Mouse (Mus musculus): ENCODE measurements around the gene Cntfr. TPM values are rescaled to one million over a fixed set of nuclear protein-coding genes. Genes with fewer than 3 reads are reported as not detected.

Cntfr gene
- polyA plus RNA-seq, 1 experiment from 2014 or later: 5.5 TPM

- no peak for ATAC-seq
- WGBS: 53% methylated on average over 4 of the region's 4 CpGs
- Histone ChIP-seq H3K4me1 (ENCODE audit: control insufficient read depth, insufficient read depth, low read length) (no peaks in the 10 kb centered on the region), H3K36me3 (ENCODE audit: control insufficient read depth, insufficient read depth, low read length) (no peaks in the 10 kb centered on the region), H3K27me3 (replicated peaks; ENCODE audit: control insufficient read depth, insufficient read depth, low read length) (no peaks in the 10 kb centered on the region), H3K4me3 (ENCODE audit: low read length) (no peak overlapping the region), H3K9me3 (ENCODE audit: control insufficient read depth, low read length) (no peaks in the 10 kb centered on the region), H3K9ac (ENCODE audit: low read depth, low read length) (no peak overlapping the region), H3K4me2 (ENCODE audit: low read depth, low read length) (no peak overlapping the region), H3K27ac (ENCODE audit: low read length) (no peak overlapping the region)
Measured at GRCm38 (mm10) chr4:41648157-41648556, 48.7 kb downstream of the Cntfr start.

GRCm38 (mm10) chr4:41645488-41645887 lies 51.4 kb downstream of the Cntfr start:
- H3K4me3 ChIP-seq (ENCODE audit: low read length): no peak overlapping the region
- 24% methylated on average over 5 of the region's 5 CpGs for WGBS
- H3K27me3 ChIP-seq (replicated peaks; ENCODE audit: control insufficient read depth, insufficient read depth, low read length): no peaks in the 10 kb centered on the region
- H3K36me3 ChIP-seq (ENCODE audit: control insufficient read depth, insufficient read depth, low read length): no peaks in the 10 kb centered on the region
- no peak overlapping the region for H3K27ac ChIP-seq (ENCODE audit: low read length)
- H3K4me2 ChIP-seq (ENCODE audit: low read depth, low read length): no peak overlapping the region
- no peaks in the 10 kb centered on the region for H3K4me1 ChIP-seq (ENCODE audit: control insufficient read depth, insufficient read depth, low read length)
- no peaks in the 10 kb centered on the region for H3K9me3 ChIP-seq (ENCODE audit: control insufficient read depth, low read length)
- no peak; the same call in 1 of the 2 replicates for ATAC-seq
- no peak overlapping the region for H3K9ac ChIP-seq (ENCODE audit: low read depth, low read length)

- ATAC-seq: no peak
Measured at GRCm38 (mm10) chr4:41641199-41641822, 55.6 kb downstream of the Cntfr start.

DNA sequence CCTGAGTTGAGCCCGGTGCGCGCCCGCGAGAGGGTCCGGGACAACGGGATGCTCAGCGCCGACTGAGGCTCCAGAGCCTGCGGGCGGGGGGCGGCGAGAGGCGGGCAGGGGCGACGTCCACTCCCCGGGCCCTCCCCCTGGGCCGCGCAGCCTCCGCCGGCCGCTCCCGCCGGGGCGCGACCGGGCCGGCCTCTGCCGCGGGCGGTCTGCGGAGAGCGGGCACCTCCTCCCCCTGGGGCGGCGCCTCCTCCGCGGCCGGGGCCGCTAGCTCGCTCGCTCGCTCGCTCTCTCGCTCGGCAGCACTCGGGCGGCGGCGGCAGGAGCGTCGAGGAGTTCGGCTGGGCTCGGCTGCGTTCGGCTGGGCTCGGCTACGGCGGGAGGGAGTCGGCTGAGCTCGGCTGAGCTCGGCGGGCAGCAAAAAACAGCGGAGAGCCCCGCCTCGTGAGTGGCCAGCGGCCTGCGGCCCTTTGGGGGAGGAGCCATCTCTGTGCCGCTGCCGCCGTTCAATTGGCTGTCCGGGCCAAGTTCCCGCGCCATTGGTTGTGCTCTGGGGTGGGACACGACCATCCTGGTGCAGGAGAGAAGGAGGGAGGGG lies 56.9 kb downstream of the Cntfr start, which contains the start of gene Enho:
TSS of gene Enho (minus strand) at position 412 of the 595 bp plus-strand sequence.
- Histone ChIP-seq H3K36me3 (ENCODE audit: control insufficient read depth, insufficient read depth, low read length) (no peaks in the 10 kb centered on the region), H3K9me3 (ENCODE audit: control insufficient read depth, low read length) (no peaks in the 10 kb centered on the region), H3K4me2 (ENCODE audit: low read depth, low read length) (peak within 1 kb of the TSS; percentile 95), H3K27ac (ENCODE audit: low read length) (peak within 1 kb of the TSS; percentile 39; the same call in 1 of the 2 replicates), H3K4me3 (ENCODE audit: low read length) (peak within 1 kb of the TSS; percentile 60), H3K27me3 (replicated peaks; ENCODE audit: control insufficient read depth, insufficient read depth, low read length) (no peaks in the 10 kb centered on the region), H3K9ac (ENCODE audit: low read depth, low read length) (peak within 1 kb of the TSS; percentile 74), H3K4me1 (ENCODE audit: control insufficient read depth, insufficient read depth, low read length) (peaks cover 15% of the 10 kb centered on the region)
- WGBS: 0% methylated on average over 70 of the region's 74 CpGs
- peak; percentile 96 for ATAC-seq

More at GRCm38 (mm10) chr4:41641199-41641822, 55.6 kb downstream of the Cntfr start:
- H3K4me1 ChIP-seq (ENCODE audit: control insufficient read depth, insufficient read depth, low read length): peaks cover 9% of the 10 kb centered on the region
- H3K36me3 ChIP-seq (ENCODE audit: control insufficient read depth, insufficient read depth, low read length): no peaks in the 10 kb centered on the region
- no peak overlapping the region for H3K4me3 ChIP-seq (ENCODE audit: low read length)
- no peaks in the 10 kb centered on the region for H3K9me3 ChIP-seq (ENCODE audit: control insufficient read depth, low read length)
- no peak overlapping the region for H3K4me2 ChIP-seq (ENCODE audit: low read depth, low read length)
- H3K9ac ChIP-seq (ENCODE audit: low read depth, low read length): no peak overlapping the region
- WGBS: 85% methylated on average over 6 of the region's 6 CpGs
- H3K27me3 ChIP-seq (replicated peaks; ENCODE audit: control insufficient read depth, insufficient read depth, low read length): no peaks in the 10 kb centered on the region
- no peak overlapping the region for H3K27ac ChIP-seq (ENCODE audit: low read length)

DNA sequence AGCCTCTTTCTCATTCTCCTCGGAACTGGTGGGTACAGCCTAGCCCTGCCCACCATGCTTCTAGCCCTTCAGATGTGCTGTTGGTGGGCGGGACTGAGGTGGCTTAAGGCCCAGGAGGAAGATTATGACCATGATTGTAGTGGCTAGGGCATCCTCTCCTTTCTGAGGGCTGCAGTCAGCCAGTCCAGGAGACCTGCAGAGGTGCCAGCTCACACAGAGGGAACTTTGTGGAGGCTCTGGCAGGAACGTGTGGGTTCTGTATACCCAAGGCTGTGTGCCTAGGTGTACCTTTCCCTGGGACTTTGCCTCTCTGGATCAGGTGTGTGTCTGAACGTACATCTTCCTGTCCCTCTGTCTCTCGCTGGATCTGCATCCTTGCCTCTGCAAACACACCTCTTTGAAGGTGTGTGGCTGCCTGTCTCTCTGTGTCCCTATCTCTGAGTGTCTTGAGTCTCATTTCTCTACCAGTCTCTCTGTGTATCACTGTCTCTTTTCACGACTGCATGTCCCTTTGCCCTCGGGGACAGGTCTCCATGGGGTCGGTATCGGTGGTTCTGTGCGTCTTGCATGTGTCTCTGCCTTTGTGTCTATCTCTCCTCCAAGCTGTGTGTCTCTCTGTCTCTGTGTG lies 57.6 kb downstream of the Cntfr start:
- Histone ChIP-seq H3K9ac (ENCODE audit: low read depth, low read length) (peak overlapping the region; percentile 74), H3K27me3 (replicated peaks; ENCODE audit: control insufficient read depth, insufficient read depth, low read length) (no peaks in the 10 kb centered on the region), H3K36me3 (ENCODE audit: control insufficient read depth, insufficient read depth, low read length) (no peaks in the 10 kb centered on the region), H3K27ac (ENCODE audit: low read length) (peak overlapping the region; percentile 39; the same call in 1 of the 2 replicates), H3K9me3 (ENCODE audit: control insufficient read depth, low read length) (no peaks in the 10 kb centered on the region), H3K4me1 (ENCODE audit: control insufficient read depth, insufficient read depth, low read length) (peaks cover 15% of the 10 kb centered on the region), H3K4me2 (ENCODE audit: low read depth, low read length) (peak overlapping the region; percentile 95), H3K4me3 (ENCODE audit: low read length) (peak overlapping the region; percentile 60)
- WGBS: 19% methylated on average over 10 of the region's 10 CpGs
- ATAC-seq: no peak

GRCm38 (mm10) chr4:41638828-41639213 lies 58.1 kb downstream of the Cntfr start:
- H3K4me3 ChIP-seq (ENCODE audit: low read length): 0 out of 2 replicates have a peak overlapping the region, but pooled peaks have one; percentile 60
- H3K36me3 ChIP-seq (ENCODE audit: control insufficient read depth, insufficient read depth, low read length): no peaks in the 10 kb centered on the region
- peak overlapping the region; percentile 74; the same call in 1 of the 2 replicates for H3K9ac ChIP-seq (ENCODE audit: low read depth, low read length)
- H3K9me3 ChIP-seq (ENCODE audit: control insufficient read depth, low read length): no peaks in the 10 kb centered on the region
- H3K4me2 ChIP-seq (ENCODE audit: low read depth, low read length): no peak overlapping the region; the same call in 1 of the 2 replicates
- H3K4me1 ChIP-seq (ENCODE audit: control insufficient read depth, insufficient read depth, low read length): peaks cover 15% of the 10 kb centered on the region
- WGBS: 81% methylated on average over 6 of the region's 6 CpGs
- no peaks in the 10 kb centered on the region for H3K27me3 ChIP-seq (replicated peaks; ENCODE audit: control insufficient read depth, insufficient read depth, low read length)
- no peak for ATAC-seq
- H3K27ac ChIP-seq (ENCODE audit: low read length): no peak overlapping the region

DNA sequence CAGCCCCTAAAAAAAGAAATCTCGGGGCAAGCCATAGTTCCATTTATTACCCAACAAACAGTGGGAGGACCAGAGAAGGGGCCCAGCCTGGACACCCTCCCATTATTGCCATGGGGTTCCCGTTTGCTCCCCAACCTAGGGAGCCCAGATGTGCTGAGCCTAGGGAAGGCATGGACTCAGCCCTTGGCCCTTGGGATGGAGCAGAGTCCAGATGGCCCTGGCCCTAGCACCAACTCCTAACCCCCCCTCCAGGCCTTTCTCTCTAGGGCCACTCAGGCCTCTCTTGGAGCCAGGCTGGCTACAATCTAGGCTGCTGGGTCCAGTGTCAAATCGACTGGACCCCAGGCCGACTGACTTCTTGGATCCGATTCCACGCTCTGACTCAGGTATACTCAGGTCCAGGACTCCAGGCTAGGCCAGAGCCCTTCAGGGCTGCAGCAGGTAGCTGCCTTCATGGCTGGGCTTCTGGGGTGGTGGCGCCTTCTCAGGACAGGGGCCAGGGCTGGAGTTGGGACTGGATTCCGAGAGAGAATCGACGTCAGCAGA lies 58.6 kb downstream of the Cntfr start:
- ATAC-seq: no peak
- Histone ChIP-seq H3K9ac (ENCODE audit: low read depth, low read length) (no peak overlapping the region), H3K36me3 (ENCODE audit: control insufficient read depth, insufficient read depth, low read length) (no peaks in the 10 kb centered on the region), H3K4me2 (ENCODE audit: low read depth, low read length) (no peak overlapping the region), H3K9me3 (ENCODE audit: control insufficient read depth, low read length) (no peaks in the 10 kb centered on the region), H3K27me3 (replicated peaks; ENCODE audit: control insufficient read depth, insufficient read depth, low read length) (no peaks in the 10 kb centered on the region), H3K27ac (ENCODE audit: low read length) (no peak overlapping the region), H3K4me1 (ENCODE audit: control insufficient read depth, insufficient read depth, low read length) (peaks cover 15% of the 10 kb centered on the region), H3K4me3 (ENCODE audit: low read length) (no peak overlapping the region)
- 91% methylated on average over 10 of the region's 10 CpGs for WGBS

GRCm38 (mm10) chr4:41636882-41637635 lies 59.8 kb downstream of the Cntfr start:
- Histone ChIP-seq H3K27me3 (replicated peaks; ENCODE audit: control insufficient read depth, insufficient read depth, low read length) (no peaks in the 10 kb centered on the region), H3K4me3 (ENCODE audit: low read length) (no peak overlapping the region), H3K27ac (ENCODE audit: low read length) (0 out of 2 replicates have a peak overlapping the region, but pooled peaks have one; percentile 15), H3K9ac (ENCODE audit: low read depth, low read length) (no peak overlapping the region), H3K4me1 (ENCODE audit: control insufficient read depth, insufficient read depth, low read length) (peaks cover 15% of the 10 kb centered on the region), H3K36me3 (ENCODE audit: control insufficient read depth, insufficient read depth, low read length) (no peaks in the 10 kb centered on the region), H3K9me3 (ENCODE audit: control insufficient read depth, low read length) (no peaks in the 10 kb centered on the region), H3K4me2 (ENCODE audit: low read depth, low read length) (no peak overlapping the region)
- no peak for ATAC-seq
- WGBS: 69% methylated on average over 10 of the region's 10 CpGs
